Mouse (Mus musculus) ES-CJ7 (cell line): ENCODE measurements at regions not wholly inside any gene's neighbourhood (a gene's known extent, or its start where the extent isn't known, plus 50 kb on each side); places are given as distances from the start of the nearest gene placed in this dataset.

Experiments used
- DNase-seq: peaks from one replicate; pipeline ENCODE4 v3.0.0; 2011; ENCODE audit warnings: low read depth, low spot score

DNA sequence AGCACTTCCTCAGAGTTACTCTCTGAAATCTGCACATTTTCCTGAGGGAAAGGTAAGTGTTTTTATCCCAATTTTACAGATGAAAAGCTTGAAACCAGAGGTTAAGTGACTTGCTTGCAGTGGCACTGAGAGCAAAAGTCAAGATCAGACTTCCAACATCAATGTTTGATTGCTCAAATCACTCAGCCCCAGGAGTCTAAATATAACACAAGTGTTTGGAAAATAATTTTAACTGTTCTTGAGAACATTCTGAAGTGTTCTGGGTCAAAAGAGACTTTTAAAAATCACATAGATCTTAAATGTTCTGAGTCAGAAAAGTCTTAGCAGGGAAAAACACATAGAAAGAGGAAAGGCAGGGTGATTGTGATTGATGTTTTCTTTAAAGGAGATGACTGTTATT is 848.6 kb upstream of the Cntnap5a start:
- DNase-seq, result no peak

DNA sequence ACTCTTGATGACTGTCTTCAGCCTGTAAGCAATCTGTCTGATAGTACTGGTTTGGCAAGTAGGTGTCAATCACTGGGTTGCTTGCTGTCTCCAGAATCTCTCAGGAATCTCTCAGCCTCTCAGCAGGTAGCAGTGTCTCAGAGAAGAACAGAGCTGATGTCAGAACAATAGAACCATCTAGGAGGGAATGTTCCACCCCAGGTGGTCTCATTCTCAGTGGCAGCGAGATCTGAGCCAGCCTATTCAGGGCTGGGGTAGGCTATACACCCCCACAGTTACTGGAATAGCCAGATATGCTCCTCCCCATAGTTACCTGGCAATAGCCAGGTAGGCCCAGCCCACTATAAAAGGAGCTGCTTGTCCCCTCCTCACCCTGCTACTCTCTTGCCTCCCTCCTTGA is 834.9 kb upstream of the Cntnap5a start:
- peak; percentile 99 for DNase-seq

- DNase-seq, result no peak
Observed at GRCm38 (mm10) chr1:114860983-114861382, 823.6 kb upstream of the Cntnap5a start.

GRCm38 (mm10) chr1:114862927-114863326 is 821.6 kb upstream of the Cntnap5a start:
- no peak for DNase-seq

DNA sequence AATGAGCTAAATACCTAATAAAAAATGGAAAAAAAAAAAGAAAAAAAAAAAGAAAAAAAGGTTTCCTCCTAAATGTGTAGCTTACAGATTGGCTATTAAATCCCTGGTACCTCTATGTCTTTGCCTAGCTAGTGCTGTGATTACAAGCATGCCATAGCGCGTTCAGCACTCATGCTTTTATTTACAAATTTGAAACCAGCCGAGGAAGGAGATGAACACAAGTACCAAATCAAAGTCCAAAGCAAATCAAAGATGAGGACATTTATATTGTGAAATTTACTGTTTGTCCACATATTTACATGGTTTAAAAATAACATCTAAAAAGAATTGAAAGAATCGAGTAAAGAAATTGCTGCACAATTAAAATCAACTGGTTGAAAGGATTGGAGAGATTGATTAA is 808.8 kb upstream of the Cntnap5a start:
- DNase-seq, result no peak
